Mouse (Mus musculus) olfactory bulb, adult 2 months (tissue): Measurements from ENCODE around the gene Slc9a5.

Source experiments
- CTCF ChIP-seq: fragments of 200-500 bp; IDR thresholded peaks from 2 replicates; pipeline ENCODE4 v1.5.1; 2012; ENCODE audit warnings: low read depth, mild to moderate bottlenecking, low read length, moderate library complexity; ENCODE audit not compliant: insufficient read depth
- POLR2A ChIP-seq: fragments of 200-500 bp; IDR thresholded peaks from 2 replicates; pipeline ENCODE4 v1.6.1; 2012; ENCODE audit warnings: mild to moderate bottlenecking, low read depth, low read length, moderate library complexity; ENCODE audit not compliant: insufficient read depth

DNA sequence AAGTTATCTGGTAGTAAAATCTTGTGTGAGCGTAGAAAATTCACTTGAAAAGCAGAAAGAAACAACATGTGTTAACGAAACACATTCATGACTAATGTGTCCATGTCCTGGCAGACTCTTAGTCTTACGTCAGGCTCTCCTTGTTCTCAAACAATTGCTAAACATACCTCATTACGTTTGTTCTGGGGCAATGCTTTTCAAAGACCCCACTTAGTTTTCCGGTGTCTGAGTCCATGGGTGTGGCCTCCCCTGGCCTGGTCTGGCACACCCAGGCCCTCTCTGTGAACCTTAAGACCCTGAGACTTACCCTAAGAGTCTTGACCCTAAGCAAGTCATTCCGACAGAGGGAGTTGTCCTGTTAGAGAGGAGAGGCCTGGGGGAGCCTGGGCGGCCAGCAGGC is 45.3 kb downstream of the Slc9a5 start:
- no peak for TF ChIP-seq POLR2A
- TF ChIP-seq CTCF = no peak
